Mouse (Mus musculus) lung, postnatal 10 days (tissue): Measurements from ENCODE around the gene Clic3.
A peak's percentile ranks its signal among the peaks of the same experiment; 100 is the strongest.
"Not testable (repeated sequence)": the region's sequence is repeated elsewhere in the genome, so short reads cannot be mapped to it uniquely, and the experiment has no call there.

ENCODE experiments used
- DNase-seq: peaks from one replicate; pipeline ENCODE4 v3.0.0; 2021

The Clic3 gene

GRCm38 (mm10) chr2:25456205-25456953 is at the start of gene Clic3:
Clic3 (plus strand) TSS chr2:25456838.
- peak; percentile 80 for DNase-seq

GRCm38 (mm10) chr2:25408908-25409307 is 47.7 kb upstream of the Clic3 start:
- no peak for DNase-seq

GRCm38 (mm10) chr2:25413436-25413835 is 43.2 kb upstream of the Clic3 start:
- not testable (repeated sequence) for DNase-seq

- DNase-seq, result peak; percentile 62
These were observed 39.2 kb upstream of the Clic3 start for GRCm38 (mm10) chr2:25417426-25417825.

GRCm38 (mm10) chr2:25421896-25422295 is 34.7 kb upstream of the Clic3 start:
- DNase-seq, result peak; percentile 60

- DNase-seq, result peak; percentile 31
These were observed 33.8 kb upstream of the Clic3 start, which contains the start of gene Fut7 for GRCm38 (mm10) chr2:25422587-25423410. Fut7 (plus strand) TSS chr2:25423267.

GRCm38 (mm10) chr2:25423626-25424025 is 33.0 kb upstream of the Clic3 start:
- DNase-seq, result no peak

- DNase-seq, result no peak
These were observed 31.2 kb upstream of the Clic3 start for GRCm38 (mm10) chr2:25425481-25425880.

GRCm38 (mm10) chr2:25426721-25427191 is 29.9 kb upstream of the Clic3 start:
- peak; percentile 76 for DNase-seq

GRCm38 (mm10) chr2:25427256-25427655 is 29.4 kb upstream of the Clic3 start:
- DNase-seq, result no peak

GRCm38 (mm10) chr2:25428442-25429236 is 28.0 kb upstream of the Clic3 start, which contains the start of gene Abca2:
Abca2 (plus strand) TSS chr2:25428703.
- peak; percentile 95 for DNase-seq

- DNase-seq, result peak; percentile 24
These were observed 27.0 kb upstream of the Clic3 start for GRCm38 (mm10) chr2:25429435-25430180.

- no peak for DNase-seq
These were observed 26.0 kb upstream of the Clic3 start for GRCm38 (mm10) chr2:25430395-25431233.

- DNase-seq, result no peak
These were observed 25.3 kb upstream of the Clic3 start for GRCm38 (mm10) chr2:25431308-25431855.

- DNase-seq, result no peak
These were observed 24.1 kb upstream of the Clic3 start for GRCm38 (mm10) chr2:25432326-25433098.

GRCm38 (mm10) chr2:25433101-25433500 is 23.5 kb upstream of the Clic3 start:
- DNase-seq, result no peak

- no peak for DNase-seq
These were observed 22.3 kb upstream of the Clic3 start for GRCm38 (mm10) chr2:25434292-25434691.

- no peak for DNase-seq
These were observed 20.3 kb upstream of the Clic3 start for GRCm38 (mm10) chr2:25436286-25436820.

- no peak for DNase-seq
These were observed 15.6 kb upstream of the Clic3 start for GRCm38 (mm10) chr2:25441067-25441466.

GRCm38 (mm10) chr2:25442682-25443081 is 14.0 kb upstream of the Clic3 start:
- DNase-seq, result no peak
